Mouse (Mus musculus): ENCODE measurements at regions not wholly inside any gene's neighbourhood (a gene's known extent, or its start where the extent isn't known, plus 50 kb on each side); places are given as distances from the start of the nearest gene placed in this dataset.

DNA sequence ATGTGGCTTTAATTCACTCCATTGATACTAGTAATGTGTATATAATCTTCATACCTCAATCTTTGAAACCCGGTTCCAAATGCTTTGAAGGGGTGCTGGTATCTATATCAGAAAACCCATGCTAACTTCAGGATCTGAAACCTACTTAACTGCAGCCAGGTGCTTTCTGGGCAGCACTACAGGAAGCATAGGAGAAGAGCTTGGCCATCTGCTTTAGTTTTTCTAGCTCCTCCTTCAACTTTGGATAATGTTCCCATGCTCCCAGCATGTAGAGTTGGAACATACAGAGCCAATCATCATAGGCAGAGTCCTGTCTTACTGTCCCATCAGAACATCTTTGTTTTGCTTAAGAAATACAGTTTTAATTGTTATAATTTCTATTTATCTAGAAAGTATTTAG is 99.3 kb downstream of the Stard3nl start:
- TF ChIP-seq EP300 (IDR thresholded peaks at IDR 0.05) = no peak
- TF ChIP-seq CTCF (IDR thresholded peaks at IDR 0.05) = no peak
